Mouse (Mus musculus) forebrain, postnatal 0 days (tissue): ENCODE measurements around the gene Supt16. TPM values are rescaled to one million over a fixed set of nuclear protein-coding genes. Genes with fewer than 3 reads are reported as not detected.
A peak's percentile ranks its signal among the peaks of the same experiment; 100 is the strongest.

Source experiments
- ATAC-seq: fragments of 200-750 bp; cut with Nextera tagmentation; 2 replicates; pipeline ENCODE4 v1.8.0; 2017; ENCODE audit warnings: mild to moderate bottlenecking, moderate library complexity
- DNase-seq: peaks from one replicate; pipeline ENCODE4 v3.0.0-alpha.2; 2015
- H3K27ac ChIP-seq: fragments of 300-500 bp; sonication (generic); 2 replicates; pipeline ENCODE4 v1.5.1; 2014; ENCODE audit warnings: low read depth, mild to moderate bottlenecking, antibody characterized with exemption, low read length, moderate library complexity, mixed read lengths
- H3K27me3 ChIP-seq: fragments of 300-500 bp; sonication (generic); 2 replicates; pipeline ENCODE4 v1.6.1; 2014; ENCODE audit warnings: mild to moderate bottlenecking, low read length, mixed read lengths; ENCODE audit not compliant: insufficient read depth
- H3K36me3 ChIP-seq: fragments of 300-500 bp; sonication (generic); 2 replicates; pipeline ENCODE4 v1.6.1; 2014; ENCODE audit warnings: mild to moderate bottlenecking, moderate library complexity; ENCODE audit not compliant: insufficient read depth
- H3K4me1 ChIP-seq: fragments of 300-500 bp; sonication (generic); 2 replicates; pipeline ENCODE4 v1.6.1; 2014; ENCODE audit warnings: antibody characterized with exemption; ENCODE audit not compliant: insufficient read depth
- H3K4me2 ChIP-seq: fragments of 300-500 bp; sonication (generic); 2 replicates; pipeline ENCODE4 v1.6.1; 2014; ENCODE audit warnings: low read depth, mild to moderate bottlenecking, moderate library complexity
- H3K4me3 ChIP-seq: fragments of 300-500 bp; sonication (generic); 2 replicates; pipeline ENCODE4 v1.5.1; 2014; ENCODE audit warnings: low read depth, low read length, mixed read lengths
- H3K9ac ChIP-seq: fragments of 300-500 bp; sonication (generic); 2 replicates; pipeline ENCODE4 v1.6.1; 2014; ENCODE audit warnings: mild to moderate bottlenecking
- H3K9me3 ChIP-seq: fragments of 300-500 bp; sonication (generic); 2 replicates; pipeline ENCODE4 v1.6.1; 2016; ENCODE audit warnings: low read length
- CTCF ChIP-seq: sonication (generic); IDR thresholded peaks from 2 replicates; pipeline ENCODE4 v1.5.1; 2016; ENCODE audit warnings: antibody characterized with exemption, control low read depth, low read depth
- WGBS: fragments of 180-500 bp; shearing (Covaris S2); extraction: QIAGEN DNeasy Blood & Tissue Kit; methylation state at CpG from one replicate; pipeline ENCODE4 v1.1.7; 2014; 5-methylcytosine and 5-hydroxymethylcytosine counted together
- polyA plus RNA-seq: library from polyadenylated mRNA; unstranded; fragments of >200 nt; fragmentation: Nextera tagmentation; extraction: Ambion mirVana; gene quantifications from 2 replicates; pipeline ENCODE4 v1.2.1, GENCODE M21; 2015
- total RNA-seq: library from RNA; depleted of rRNA; stranded (reverse); fragments of >200 nt; gene quantifications from 2 replicates; pipeline ENCODE4 v1.2.3, GENCODE M21; 2014; rRNA removed

The Supt16 gene
- total RNA-seq: 41.9 and 56.9 TPM in 2 replicates
- 31.0 and 39.1 TPM in 2 replicates for polyA plus RNA-seq

DNA sequence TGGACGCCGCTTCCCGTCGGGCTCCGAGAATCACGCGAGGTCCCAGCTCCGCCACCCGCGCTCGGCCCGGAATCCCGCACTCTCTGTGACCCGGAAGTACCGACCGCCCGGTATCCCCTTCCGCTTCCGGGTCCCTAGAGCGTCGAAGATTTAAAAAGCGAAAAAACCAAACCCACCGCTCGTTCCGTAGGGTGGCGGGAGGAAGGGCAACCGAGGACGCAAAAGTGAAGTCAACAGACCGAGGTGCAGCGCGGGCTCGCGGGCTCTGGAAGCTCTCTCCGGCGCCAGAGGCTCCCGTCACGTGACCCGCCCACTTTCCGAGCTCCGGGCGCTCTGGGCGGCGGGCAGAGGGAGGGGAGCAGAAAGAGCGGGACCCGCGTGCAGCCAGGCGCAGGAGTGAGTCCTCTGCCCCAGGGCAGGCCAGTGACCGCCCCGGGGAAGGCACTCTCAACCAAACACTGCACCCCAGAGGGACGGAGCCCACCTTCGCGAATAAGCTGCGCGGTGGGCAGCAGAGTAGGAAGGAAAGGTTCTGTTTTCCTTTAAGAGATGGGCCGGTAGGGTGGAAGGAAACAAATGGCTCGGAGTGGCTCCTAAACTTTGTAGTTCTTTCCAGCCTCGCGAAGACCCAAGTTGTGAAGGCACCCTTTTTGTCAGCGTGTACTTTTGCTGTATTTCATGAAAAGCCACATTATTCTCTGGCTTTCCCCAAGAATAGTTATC lies at the start of gene Supt16:
Gene Supt16 (minus strand): TSS at position 261 of the 723 bp plus-strand sequence.
- WGBS: 1% methylated on average over 59 of the region's 59 CpGs
- peak within 1 kb of the TSS; percentile 98 for H3K4me3 ChIP-seq
- peaks cover 27% of the 10 kb centered on the region for H3K36me3 ChIP-seq
- H3K9ac ChIP-seq: peak within 1 kb of the TSS; percentile 94
- ATAC-seq (peak; percentile 98), DNase-seq (peak; percentile 87)
- peaks cover 12% of the 10 kb centered on the region for H3K4me1 ChIP-seq
- no peaks in the 10 kb centered on the region for H3K9me3 ChIP-seq
- no peak for TF ChIP-seq CTCF
- H3K27ac ChIP-seq: peak within 1 kb of the TSS; percentile 93
- peak within 1 kb of the TSS; percentile 79 for H3K4me2 ChIP-seq
- H3K27me3 ChIP-seq: no peaks in the 10 kb centered on the region

GRCm38 (mm10) chr14:52246129-52246528 lies 48.9 kb upstream of the Supt16 start:
- Histone ChIP-seq H3K27ac (no peak overlapping the region), H3K9me3 (no peaks in the 10 kb centered on the region)
- WGBS: 85% methylated on average over 4 of the region's 4 CpGs

DNA sequence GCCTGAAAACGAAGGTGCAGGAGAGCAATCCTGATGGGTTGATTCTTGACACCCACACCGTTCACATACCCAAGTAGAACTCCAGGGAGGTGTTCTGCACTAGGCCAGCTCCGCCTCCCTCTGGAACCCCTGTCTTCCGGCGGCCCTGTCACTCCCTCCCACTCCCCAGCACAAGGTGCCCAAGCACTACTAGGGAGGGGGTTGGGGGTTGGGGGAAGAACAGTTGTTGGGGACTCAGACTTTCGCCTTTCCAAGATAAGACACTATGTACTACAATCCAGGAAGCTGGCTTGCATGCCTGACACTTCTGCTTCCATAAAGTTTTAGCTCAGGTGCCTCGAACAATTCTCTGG lies 47.5 kb upstream of the Supt16 start:
- Histone ChIP-seq H3K36me3 (no peaks in the 10 kb centered on the region), H3K9me3 (no peaks in the 10 kb centered on the region), H3K4me1 (peaks cover 7% of the 10 kb centered on the region; the same call in 1 of the 2 replicates), H3K9ac (peak overlapping the region; percentile 73), H3K27me3 (no peaks in the 10 kb centered on the region), H3K4me2 (peak overlapping the region; percentile 88), H3K4me3 (peak overlapping the region; percentile 75), H3K27ac (peak overlapping the region; percentile 70; the same call in 1 of the 2 replicates)
- peak; percentile 53 for ATAC-seq
- 11% methylated on average over 7 of the region's 7 CpGs for WGBS
- no peak for TF ChIP-seq CTCF
- DNase-seq: no peak

More at GRCm38 (mm10) chr14:52246129-52246528, 48.9 kb upstream of the Supt16 start:
- Histone ChIP-seq H3K27me3 (no peaks in the 10 kb centered on the region), H3K4me2 (no peak overlapping the region), H3K4me3 (no peak overlapping the region), H3K4me1 (peaks cover 7% of the 10 kb centered on the region; the same call in 1 of the 2 replicates), H3K9ac (no peak overlapping the region), H3K36me3 (no peaks in the 10 kb centered on the region)
- TF ChIP-seq CTCF: no peak
- DNase-seq (no peak), ATAC-seq (no peak)

DNA sequence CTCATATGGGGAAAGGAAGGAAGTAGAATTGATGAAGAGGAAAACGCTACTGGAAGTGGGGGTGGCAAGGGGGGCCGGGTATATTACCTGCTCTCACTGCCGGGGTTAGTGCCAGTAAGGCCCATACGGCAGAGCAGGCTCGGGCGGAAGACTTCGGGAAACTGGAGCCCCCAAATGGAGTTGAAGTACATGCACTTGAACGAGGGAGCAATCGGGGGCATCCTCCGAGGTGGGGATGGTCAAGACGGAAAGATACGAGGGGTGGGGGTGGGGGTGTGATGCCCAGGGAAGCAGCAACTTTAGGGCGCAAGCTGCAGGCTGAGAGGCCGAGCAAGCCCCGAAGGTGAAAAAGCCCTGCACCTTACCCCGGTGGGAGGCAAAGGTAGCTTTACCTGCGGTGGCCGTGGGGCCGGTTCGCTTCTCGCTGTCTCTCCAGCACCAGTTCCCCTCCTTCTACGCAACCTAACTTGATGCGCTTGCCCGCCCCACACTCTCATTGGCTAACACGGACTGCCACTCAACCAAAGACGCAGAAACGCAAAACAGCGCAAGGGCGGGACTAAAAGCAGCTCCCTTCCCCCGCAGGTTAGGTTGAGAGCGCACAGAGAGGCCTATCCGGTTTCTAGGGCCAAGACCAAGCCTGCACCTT lies 46.9 kb upstream of the Supt16 start:
- Histone ChIP-seq H3K36me3 (no peaks in the 10 kb centered on the region), H3K4me1 (peaks cover 7% of the 10 kb centered on the region; the same call in 1 of the 2 replicates), H3K9ac (peak overlapping the region; percentile 73), H3K27me3 (no peaks in the 10 kb centered on the region), H3K27ac (peak overlapping the region; percentile 70), H3K9me3 (no peaks in the 10 kb centered on the region), H3K4me3 (peak overlapping the region; percentile 75), H3K4me2 (peak overlapping the region; percentile 88)
- peak; percentile 100 for ATAC-seq
- no peak for TF ChIP-seq CTCF
- DNase-seq: peak; percentile 98
- WGBS: 1% methylated on average over 32 of the region's 32 CpGs

DNA sequence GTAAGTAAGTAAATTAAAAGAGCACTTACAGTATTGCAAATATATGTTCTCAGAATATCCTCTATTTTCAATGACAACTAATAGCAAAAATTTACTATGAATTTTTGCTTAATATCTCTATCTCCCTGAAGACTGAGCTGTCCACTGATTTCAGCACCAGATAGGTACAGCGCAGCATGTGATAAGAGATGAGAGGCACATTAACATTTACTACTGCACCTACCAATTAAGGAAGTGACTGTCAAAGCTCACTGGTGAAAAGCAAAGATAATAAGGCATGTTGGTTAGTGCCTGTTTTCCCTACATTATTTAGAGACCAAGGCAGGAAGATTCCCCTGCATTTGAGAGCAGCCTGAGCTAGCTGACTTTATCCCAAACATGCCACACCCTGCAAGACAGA lies 39.0 kb upstream of the Supt16 start:
- Histone ChIP-seq H3K27ac (no peak overlapping the region), H3K4me3 (no peak overlapping the region), H3K4me1 (no peaks in the 10 kb centered on the region), H3K9ac (no peak overlapping the region), H3K9me3 (no peaks in the 10 kb centered on the region), H3K27me3 (no peaks in the 10 kb centered on the region), H3K36me3 (peaks cover 50% of the 10 kb centered on the region), H3K4me2 (no peak overlapping the region)
- no peak for TF ChIP-seq CTCF
- ATAC-seq: no peak
- no peak for DNase-seq
- WGBS: 100% methylated on average over 1 of the region's 1 CpGs

DNA sequence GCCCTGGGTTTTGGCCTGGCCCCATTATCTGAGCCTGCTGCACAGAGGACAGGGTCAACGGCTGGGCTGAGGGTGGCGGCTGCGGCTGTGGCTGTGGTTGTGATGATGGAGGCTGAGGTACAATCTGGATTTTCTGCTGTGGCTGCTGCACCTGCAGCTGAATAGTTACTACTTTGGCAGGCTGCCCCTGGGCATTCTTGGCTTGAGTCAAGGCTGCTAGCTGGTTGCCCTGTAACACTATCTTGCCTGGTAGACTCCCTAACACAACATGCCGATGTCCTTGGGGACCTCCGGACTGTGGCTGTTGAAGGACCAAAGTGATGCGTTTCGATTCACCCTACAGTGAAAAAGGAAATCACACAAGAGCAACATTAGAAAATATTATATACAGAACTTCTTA lies 37.9 kb upstream of the Supt16 start:
- ATAC-seq: no peak
- H3K9me3 ChIP-seq: no peaks in the 10 kb centered on the region
- no peaks in the 10 kb centered on the region for H3K27me3 ChIP-seq
- no peak overlapping the region for H3K27ac ChIP-seq
- H3K4me1 ChIP-seq: no peaks in the 10 kb centered on the region
- TF ChIP-seq CTCF: no peak
- H3K36me3 ChIP-seq: peaks cover 61% of the 10 kb centered on the region
- no peak overlapping the region for H3K4me2 ChIP-seq
- 94% methylated on average over 7 of the region's 7 CpGs for WGBS
- no peak overlapping the region for H3K9ac ChIP-seq
- DNase-seq: no peak
- no peak overlapping the region for H3K4me3 ChIP-seq

DNA sequence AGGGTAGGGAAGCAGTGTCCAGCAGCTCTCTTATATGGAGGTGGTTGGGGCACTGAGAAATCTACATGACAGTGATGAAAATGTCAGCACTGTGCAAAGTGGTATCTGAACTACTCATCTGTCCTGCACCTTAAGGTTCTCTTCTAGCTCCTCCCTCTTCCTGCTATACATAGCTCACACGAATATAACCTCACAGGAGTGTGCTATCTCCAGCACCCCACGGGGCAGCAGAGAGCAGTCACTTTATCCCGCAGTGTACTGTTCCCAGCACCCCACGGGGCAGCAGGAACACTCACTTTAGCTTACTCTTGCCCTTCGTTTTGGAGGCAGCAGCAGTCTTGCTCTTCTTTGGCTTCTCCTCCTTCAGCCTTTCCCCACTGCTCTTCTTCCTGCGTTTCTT lies 35.0 kb upstream of the Supt16 start:
- Histone ChIP-seq H3K4me2 (no peak overlapping the region), H3K4me1 (no peaks in the 10 kb centered on the region), H3K4me3 (no peak overlapping the region), H3K27me3 (no peaks in the 10 kb centered on the region), H3K36me3 (peaks cover 84% of the 10 kb centered on the region), H3K9me3 (no peaks in the 10 kb centered on the region), H3K27ac (no peak overlapping the region), H3K9ac (no peak overlapping the region)
- no peak for DNase-seq
- TF ChIP-seq CTCF: no peak
- WGBS: 86% methylated on average over 6 of the region's 6 CpGs
- peak; percentile 38; the same call in 1 of the 2 replicates for ATAC-seq
